Mouse (Mus musculus) adrenal gland, adult (tissue): ENCODE measurements around the gene Otx1.

Experiments used
- DNase-seq, 2 experiments: peaks; one replicate each; pipeline ENCODE4 v3.0.0; 2022 to 2023; ENCODE audit warnings: low spot score in 1 of 2; ENCODE audit not compliant: inconsistent age in 2 of 2

The Otx1 gene

DNA sequence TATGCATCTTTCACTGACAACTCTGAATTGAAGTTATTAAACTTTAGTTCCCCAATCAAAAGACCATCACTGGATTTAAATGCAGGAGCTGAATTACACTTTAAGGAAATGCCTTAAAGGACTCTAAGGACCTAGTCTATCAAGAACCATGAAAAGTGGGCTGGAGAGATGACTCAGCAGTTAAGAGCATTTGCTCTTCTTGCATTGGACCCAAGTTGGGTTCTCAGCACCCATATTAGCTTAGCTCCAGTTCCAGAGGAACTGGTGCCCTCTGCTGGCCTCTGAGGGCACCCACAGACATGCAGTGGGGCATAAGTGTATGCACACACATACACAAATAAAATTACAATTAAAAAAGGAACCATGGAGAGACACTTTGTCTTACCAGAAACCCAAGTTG, 52.6 kb downstream of the Otx1 start:
- DNase-seq, result no peak
